Mouse (Mus musculus) forebrain, embryonic 12.5 days (tissue): ENCODE results near the gene Mrpl32. TPM values are rescaled to one million over a fixed set of nuclear protein-coding genes. Genes with fewer than 3 reads are reported as not detected.

ENCODE experiments used
- ATAC-seq: fragments of 200-750 bp; cut with Nextera tagmentation; 2 replicates; pipeline ENCODE4 v1.8.0; 2017; ENCODE audit warnings: moderate TSS enrichment; ENCODE audit not compliant: low FRiP score
- H3K27ac ChIP-seq: fragments of 300-500 bp; sonication (generic); 2 replicates; pipeline ENCODE4 v1.5.1; 2016; ENCODE audit warnings: mild to moderate bottlenecking
- H3K27me3 ChIP-seq: fragments of 300-500 bp; sonication (generic); 2 replicates; pipeline ENCODE4 v1.6.1; 2016; ENCODE audit warnings: mild to moderate bottlenecking
- H3K36me3 ChIP-seq: fragments of 300-500 bp; sonication (generic); replicated peaks from 2 replicates; pipeline ENCODE4 v1.6.1; 2016; ENCODE audit warnings: mild to moderate bottlenecking
- H3K4me1 ChIP-seq: fragments of 300-500 bp; sonication (generic); 2 replicates; pipeline ENCODE4 v1.6.1; 2016
- H3K4me2 ChIP-seq: fragments of 300-500 bp; sonication (generic); 2 replicates; pipeline ENCODE4 v1.6.1; 2016; ENCODE audit warnings: mild to moderate bottlenecking, moderate library complexity
- H3K4me3 ChIP-seq: fragments of 300-500 bp; sonication (generic); replicated peaks from 2 replicates; pipeline ENCODE4 v1.5.1; 2016; ENCODE audit warnings: mild to moderate bottlenecking
- H3K9ac ChIP-seq: fragments of 300-500 bp; sonication (generic); 2 replicates; pipeline ENCODE4 v1.6.1; 2016; ENCODE audit warnings: mild to moderate bottlenecking
- H3K9me3 ChIP-seq: fragments of 300-500 bp; sonication (generic); 2 replicates; pipeline ENCODE4 v1.6.1; 2016
- WGBS: fragments of 180-500 bp; shearing (Covaris S2); methylation state at CpG from one replicate; pipeline ENCODE4 v1.1.7; 2016; 5-methylcytosine and 5-hydroxymethylcytosine counted together
- polyA plus RNA-seq: library from polyadenylated mRNA; unstranded; fragments of >200 nt; fragmentation: Nextera tagmentation; extraction: Ambion mirVana; gene quantifications from 2 replicates; pipeline ENCODE4 v1.2.1, GENCODE M21; 2016

The Mrpl32 gene
- polyA plus RNA-seq: 108 and 111 TPM in 2 replicates

DNA sequence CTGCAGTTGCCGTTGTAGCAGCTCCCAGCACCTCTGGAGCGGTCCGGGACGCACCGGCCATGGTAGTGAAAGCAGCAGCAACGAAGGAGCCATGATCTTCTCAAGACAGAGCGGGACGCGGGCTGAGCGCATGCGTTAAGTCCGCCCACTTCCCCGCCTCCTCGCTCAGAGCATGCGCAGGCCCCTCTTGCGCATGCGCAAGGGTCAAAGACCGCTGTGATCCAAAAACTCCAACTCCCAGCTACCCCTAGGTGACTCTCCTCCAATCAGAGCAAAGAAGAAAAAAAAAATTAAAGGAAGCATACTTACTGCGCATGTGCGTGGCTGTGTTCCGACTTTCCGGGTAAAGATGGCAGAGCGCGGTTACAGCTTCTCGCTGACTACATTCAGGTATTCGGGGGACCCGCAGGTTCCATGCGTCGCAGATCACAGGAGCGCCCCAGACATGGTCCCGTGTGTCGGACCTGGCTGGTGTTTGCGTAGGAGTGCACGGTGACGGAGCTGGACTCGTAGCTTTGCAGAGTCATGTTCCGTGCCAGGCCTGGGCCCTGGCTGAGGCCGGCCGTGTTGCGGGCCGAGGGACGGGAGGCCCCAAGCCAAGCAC lies at the start of gene Mrpl32, which contains the start of gene Psma2:
TSS of gene Mrpl32 (minus strand) at position 240 of the 604 bp plus-strand sequence.
TSS of gene Psma2 (plus strand) at position 315 of the 604 bp plus-strand sequence.
- peaks cover 19% of the 10 kb centered on the region for H3K4me1 ChIP-seq
- ATAC-seq: peak; percentile 97
- peaks cover 23% of the 10 kb centered on the region for H3K36me3 ChIP-seq
- peak within 1 kb of the TSS; percentile 80 for H3K4me3 ChIP-seq
- H3K4me2 ChIP-seq: peak within 1 kb of the TSS; percentile 70
- no peaks in the 10 kb centered on the region for H3K9me3 ChIP-seq
- under 1% methylated on average over 42 of the region's 42 CpGs for WGBS
- no peaks in the 10 kb centered on the region for H3K27me3 ChIP-seq
- peak within 1 kb of the TSS; percentile 84 for H3K9ac ChIP-seq
- no peak within 1 kb of the TSS for H3K27ac ChIP-seq

DNA sequence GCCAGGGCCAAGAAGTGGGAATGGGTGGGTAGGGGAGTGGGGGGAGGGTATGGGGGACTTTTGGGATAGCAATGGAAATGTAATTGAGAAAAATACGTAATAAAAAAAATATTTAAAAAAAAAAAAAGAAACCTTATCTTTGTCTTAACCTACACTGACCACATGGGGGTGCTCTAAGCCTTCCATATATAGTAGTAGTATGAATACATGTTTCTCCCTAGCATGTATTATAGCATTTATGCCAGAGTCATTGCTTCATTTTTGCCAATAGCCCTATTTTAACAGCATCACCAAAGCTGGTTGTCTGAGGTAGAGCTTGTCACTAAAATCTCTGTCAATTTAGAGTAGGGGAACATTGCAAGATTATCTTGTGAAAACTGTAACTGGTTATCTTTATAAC lies 36.3 kb upstream of the Mrpl32 start:
- Histone ChIP-seq H3K27me3 (no peaks in the 10 kb centered on the region), H3K9me3 (peaks cover 3% of the 10 kb centered on the region; the same call in 1 of the 2 replicates), H3K4me3 (no peak overlapping the region), H3K4me1 (no peaks in the 10 kb centered on the region; the same call in 1 of the 2 replicates), H3K4me2 (no peak overlapping the region), H3K9ac (no peak overlapping the region), H3K27ac (no peak overlapping the region), H3K36me3 (no peaks in the 10 kb centered on the region)
- WGBS: 15% methylated on average over 1 of the region's 1 CpGs
- no peak for ATAC-seq

DNA sequence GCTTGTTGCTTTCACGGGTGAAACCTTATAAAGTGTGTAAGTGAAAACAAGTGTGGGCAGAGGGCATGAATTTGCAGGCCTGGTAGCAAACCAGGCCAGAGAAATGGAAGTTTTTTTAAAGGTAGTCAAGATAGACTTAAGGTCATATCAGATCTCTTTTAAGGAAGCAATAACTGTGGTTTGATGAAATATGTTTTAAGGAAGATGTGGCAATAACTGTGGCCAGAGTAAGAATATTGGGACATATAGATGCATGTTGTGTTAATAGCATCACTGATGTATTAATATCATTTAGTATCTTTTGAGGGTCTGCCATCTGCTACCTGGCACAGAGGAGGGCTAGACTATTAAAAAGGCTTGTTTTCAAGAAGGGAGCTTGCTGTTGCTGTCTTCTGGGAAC lies 27.0 kb upstream of the Mrpl32 start:
- H3K4me2 ChIP-seq: no peak overlapping the region
- 66% methylated on average over 1 of the region's 1 CpGs for WGBS
- no peak overlapping the region for H3K27ac ChIP-seq
- H3K4me3 ChIP-seq: no peak overlapping the region
- peaks cover 25% of the 10 kb centered on the region for H3K36me3 ChIP-seq
- H3K9me3 ChIP-seq: no peaks in the 10 kb centered on the region
- no peaks in the 10 kb centered on the region; the same call in 1 of the 2 replicates for H3K4me1 ChIP-seq
- no peaks in the 10 kb centered on the region for H3K27me3 ChIP-seq
- H3K9ac ChIP-seq: no peak overlapping the region
- ATAC-seq: no peak

DNA sequence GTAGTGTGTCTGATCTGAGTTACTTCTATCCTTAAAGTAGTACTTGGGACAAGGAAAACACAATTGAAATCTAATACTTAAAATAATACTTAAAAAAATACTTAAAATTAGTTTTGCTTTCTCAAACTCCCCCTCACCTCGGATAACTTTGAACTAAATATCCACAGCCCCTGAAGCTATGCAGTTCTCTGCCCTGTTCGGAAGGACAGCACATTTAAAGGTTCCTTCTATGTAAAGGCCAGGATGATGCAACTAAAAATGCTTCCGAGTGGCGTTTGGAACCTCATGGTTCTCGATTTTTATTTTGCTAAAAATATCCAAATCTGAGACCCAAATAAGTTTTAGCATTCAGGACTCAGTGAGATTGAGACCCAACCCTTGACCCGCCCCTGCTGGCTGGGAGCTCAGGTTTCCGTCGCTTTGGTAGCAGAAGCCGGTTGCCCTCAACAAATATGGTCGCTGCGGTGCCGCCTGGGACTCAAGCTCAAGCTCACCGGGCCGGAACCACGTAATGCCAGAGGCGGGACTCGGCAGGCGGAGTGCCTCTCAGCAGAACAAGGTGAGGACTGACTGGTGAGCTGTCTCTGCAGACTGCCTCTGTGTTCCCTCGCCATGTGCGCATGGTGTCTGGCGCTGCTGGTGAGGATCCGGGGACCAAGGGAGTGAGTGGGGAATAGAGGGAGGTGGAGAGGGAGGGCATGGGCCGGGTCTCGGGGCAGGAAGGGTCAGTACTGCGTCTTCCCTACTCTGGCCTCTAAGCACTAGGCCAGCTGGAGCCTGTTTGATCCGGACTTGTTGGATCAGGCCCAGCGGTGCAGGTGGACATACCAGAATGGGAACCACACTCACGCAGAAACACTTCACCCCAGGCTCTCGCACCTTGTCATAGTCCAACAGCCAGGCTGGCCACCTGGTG lies 17.0 kb upstream of the Mrpl32 start, which contains the start of gene AW209491:
TSS of gene AW209491 (plus strand) at position 429 of the 916 bp plus-strand sequence.
- H3K4me1 ChIP-seq: peaks cover 9% of the 10 kb centered on the region; the same call in 1 of the 2 replicates
- 2% methylated on average over 29 of the region's 29 CpGs for WGBS
- ATAC-seq: peak; percentile 96
- peak within 1 kb of the TSS; percentile 63 for H3K4me3 ChIP-seq
- no peaks in the 10 kb centered on the region for H3K9me3 ChIP-seq
- H3K36me3 ChIP-seq: peaks cover 19% of the 10 kb centered on the region
- peak within 1 kb of the TSS; percentile 75 for H3K9ac ChIP-seq
- no peaks in the 10 kb centered on the region for H3K27me3 ChIP-seq
- peak within 1 kb of the TSS; percentile 50; the same call in 1 of the 2 replicates for H3K27ac ChIP-seq
- H3K4me2 ChIP-seq: peak within 1 kb of the TSS; percentile 68

DNA sequence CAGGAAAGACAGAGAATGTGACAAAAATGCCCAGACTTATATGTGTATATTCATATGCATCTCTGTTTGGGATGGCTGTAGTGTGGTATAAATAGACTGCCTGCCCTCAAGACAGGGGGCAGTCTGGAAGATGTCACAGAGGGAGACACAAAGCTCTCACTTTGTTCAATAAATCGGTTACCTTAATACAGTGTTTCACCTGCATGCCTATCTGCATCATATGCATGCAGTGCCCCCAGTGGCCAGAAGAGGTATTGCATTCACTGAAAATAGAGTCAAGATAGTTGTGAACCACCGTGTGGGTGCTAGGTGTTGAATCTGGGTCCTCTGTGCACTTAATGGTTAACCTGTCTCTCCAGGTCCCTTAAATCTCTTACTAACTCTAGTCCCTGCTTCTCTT lies 5.8 kb upstream of the Mrpl32 start:
- 50% methylated on average over 2 of the region's 2 CpGs for WGBS
- no peak overlapping the region for H3K27ac ChIP-seq
- no peaks in the 10 kb centered on the region for H3K9me3 ChIP-seq
- peaks cover 7% of the 10 kb centered on the region for H3K4me1 ChIP-seq
- H3K4me3 ChIP-seq: no peak overlapping the region
- H3K36me3 ChIP-seq: peaks cover 50% of the 10 kb centered on the region
- H3K9ac ChIP-seq: no peak overlapping the region
- no peak overlapping the region for H3K4me2 ChIP-seq
- 0 out of 2 replicates have a peak, but pooled peaks have one; percentile 65 for ATAC-seq
- H3K27me3 ChIP-seq: no peaks in the 10 kb centered on the region

DNA sequence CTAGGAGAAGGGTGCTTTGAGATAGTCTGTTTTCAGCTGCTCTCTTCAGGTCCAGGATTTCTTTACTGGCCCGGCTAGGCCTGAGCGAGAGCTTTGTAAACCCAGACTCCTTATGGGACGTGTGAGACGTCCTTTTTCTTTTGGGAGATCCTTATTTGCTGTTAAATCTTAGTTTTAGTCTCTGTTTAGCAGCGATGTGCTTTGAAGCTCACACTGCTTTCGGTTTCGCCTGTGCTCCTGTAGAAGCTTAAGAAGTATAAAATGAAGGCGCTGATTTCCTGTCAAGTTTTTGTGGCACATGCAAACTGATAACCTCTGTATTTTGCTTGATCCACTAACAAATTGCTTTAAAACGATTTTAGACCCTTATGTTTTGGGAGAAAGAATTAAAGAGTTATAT lies 588 bp upstream of the Mrpl32 start:
- Histone ChIP-seq H3K27me3 (no peaks in the 10 kb centered on the region), H3K4me3 (peak overlapping the region; percentile 80), H3K36me3 (peaks cover 25% of the 10 kb centered on the region), H3K9ac (peak overlapping the region; percentile 84), H3K27ac (no peak overlapping the region), H3K9me3 (no peaks in the 10 kb centered on the region), H3K4me2 (peak overlapping the region; percentile 70), H3K4me1 (peaks cover 19% of the 10 kb centered on the region)
- 2% methylated on average over 9 of the region's 9 CpGs for WGBS
- ATAC-seq: no peak

DNA sequence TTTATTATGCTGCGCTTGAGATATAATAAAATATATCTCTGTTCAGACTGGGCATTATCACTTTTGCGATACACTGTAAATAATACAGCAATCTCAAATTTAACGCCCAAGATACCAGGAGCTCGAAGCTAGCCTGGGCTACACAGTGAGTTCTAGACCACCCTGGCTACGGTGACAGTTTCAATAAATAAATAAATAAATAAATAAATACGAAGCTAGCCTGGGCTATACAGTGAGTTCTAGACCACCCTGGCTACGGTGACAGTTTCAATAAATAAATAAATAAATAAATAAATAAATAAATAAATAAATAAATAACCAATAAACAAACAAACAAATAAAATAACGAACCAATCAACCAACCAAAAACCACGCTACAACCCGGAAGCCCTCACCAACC lies 502 bp downstream of the Mrpl32 start:
- no peak overlapping the region for H3K27ac ChIP-seq
- H3K4me2 ChIP-seq: peak overlapping the region; percentile 56
- 9% methylated on average over 10 of the region's 10 CpGs for WGBS
- H3K36me3 ChIP-seq: peaks cover 17% of the 10 kb centered on the region
- ATAC-seq: peak; percentile 76
- peak overlapping the region; percentile 73 for H3K9ac ChIP-seq
- H3K4me3 ChIP-seq: peak overlapping the region; percentile 80
- H3K27me3 ChIP-seq: no peaks in the 10 kb centered on the region
- peaks cover 19% of the 10 kb centered on the region for H3K4me1 ChIP-seq
- H3K9me3 ChIP-seq: no peaks in the 10 kb centered on the region

DNA sequence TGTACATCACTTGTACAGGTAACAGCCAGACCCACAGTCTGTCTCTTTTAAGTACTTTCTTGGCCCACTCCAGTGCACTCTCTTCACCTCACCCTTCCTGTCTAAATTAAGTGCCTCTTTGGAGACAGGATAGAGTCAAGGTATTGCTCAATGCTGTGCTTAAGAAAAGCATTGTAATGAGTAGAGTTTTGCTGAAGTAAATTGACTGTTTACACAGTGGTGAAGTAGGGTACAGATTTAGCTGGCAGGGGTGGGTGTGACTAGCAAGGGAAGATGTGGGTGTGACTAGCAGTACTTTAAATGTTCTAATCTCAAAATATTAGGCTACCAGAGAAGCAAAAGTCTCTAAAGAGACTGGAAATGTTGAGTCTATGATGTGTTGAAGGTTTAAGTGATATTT lies 5.3 kb downstream of the Mrpl32 start:
- no peak overlapping the region for H3K9ac ChIP-seq
- H3K4me3 ChIP-seq: no peak overlapping the region
- ATAC-seq: no peak
- H3K4me2 ChIP-seq: no peak overlapping the region
- H3K27me3 ChIP-seq: no peaks in the 10 kb centered on the region
- no peak overlapping the region for H3K27ac ChIP-seq
- H3K4me1 ChIP-seq: peaks cover 11% of the 10 kb centered on the region; the same call in 1 of the 2 replicates
- H3K36me3 ChIP-seq: peaks cover 7% of the 10 kb centered on the region
- no peaks in the 10 kb centered on the region for H3K9me3 ChIP-seq

DNA sequence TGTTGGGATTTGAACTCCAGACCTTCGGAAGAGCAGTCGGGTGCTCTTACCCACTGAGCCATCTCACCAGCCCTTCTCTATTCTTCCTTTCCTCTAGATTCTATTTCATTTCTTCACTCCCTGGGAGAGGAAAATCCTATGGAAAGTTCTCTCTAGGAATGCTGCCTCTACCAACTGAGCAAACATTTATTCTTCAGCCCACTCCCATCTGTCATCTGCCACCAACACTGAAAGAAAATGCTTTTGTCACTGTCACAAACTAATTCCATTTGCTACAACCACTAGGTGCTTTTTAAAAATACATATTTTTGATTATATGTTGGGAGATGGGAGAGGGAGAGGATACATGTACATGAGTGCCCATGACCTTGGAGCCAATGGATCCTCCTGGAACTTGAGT lies 10.2 kb downstream of the Mrpl32 start:
- no peak overlapping the region for H3K9ac ChIP-seq
- no peak overlapping the region for H3K4me3 ChIP-seq
- H3K27ac ChIP-seq: no peak overlapping the region
- no peaks in the 10 kb centered on the region for H3K9me3 ChIP-seq
- no peaks in the 10 kb centered on the region for H3K36me3 ChIP-seq
- ATAC-seq: no peak
- 92% methylated on average over 2 of the region's 2 CpGs for WGBS
- no peaks in the 10 kb centered on the region for H3K27me3 ChIP-seq
- no peaks in the 10 kb centered on the region for H3K4me1 ChIP-seq
- no peak overlapping the region for H3K4me2 ChIP-seq

DNA sequence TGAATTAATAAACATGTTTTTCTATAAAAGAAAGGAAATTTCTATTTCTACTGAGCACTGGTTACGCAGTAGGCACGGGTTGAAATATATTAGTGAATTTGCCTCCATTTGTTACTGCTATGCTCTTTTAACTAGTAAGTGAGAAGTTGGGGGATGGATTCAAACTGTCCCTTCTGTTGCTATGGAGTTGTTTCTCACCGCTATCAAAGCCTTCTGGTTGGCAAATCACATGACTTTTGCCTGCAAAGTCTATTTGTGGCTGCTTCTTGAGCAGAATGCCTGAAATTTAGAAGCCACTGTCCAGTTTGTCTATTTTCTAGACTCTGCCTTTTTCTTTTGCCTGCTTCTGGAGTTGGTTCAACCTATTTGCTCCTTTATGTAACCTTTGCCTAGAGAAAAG lies 32.6 kb downstream of the Mrpl32 start:
- no peaks in the 10 kb centered on the region for H3K9me3 ChIP-seq

DNA sequence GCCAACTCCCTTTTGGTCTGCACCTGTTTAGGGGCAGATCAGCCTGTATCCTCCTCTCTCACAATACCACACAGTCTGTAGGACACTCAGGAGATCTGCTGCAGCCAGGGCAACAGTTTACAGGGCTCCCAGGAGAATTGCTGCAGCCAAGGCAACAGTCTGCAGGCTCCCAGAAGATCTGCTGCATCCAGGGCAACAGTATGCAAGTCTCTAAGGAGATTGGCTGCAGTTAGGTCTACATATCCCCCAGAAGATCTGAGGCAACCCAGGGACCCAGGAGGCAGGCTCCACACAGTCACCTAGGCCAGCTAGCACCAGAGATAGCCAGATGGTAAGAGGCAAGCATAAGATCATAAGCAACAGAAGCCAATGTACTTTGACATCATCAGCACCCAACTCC lies 38.8 kb downstream of the Mrpl32 start:
- Histone ChIP-seq H3K4me3 (no peak overlapping the region), H3K9ac (no peak overlapping the region), H3K36me3 (no peaks in the 10 kb centered on the region), H3K9me3 (no peaks in the 10 kb centered on the region), H3K4me1 (no peaks in the 10 kb centered on the region), H3K27ac (no peak overlapping the region), H3K27me3 (no peaks in the 10 kb centered on the region), H3K4me2 (no peak overlapping the region)
- ATAC-seq: no peak

More for the DNA sequence above, 32.6 kb downstream of the Mrpl32 start:
- Histone ChIP-seq H3K4me1 (no peaks in the 10 kb centered on the region), H3K4me2 (no peak overlapping the region), H3K27me3 (no peaks in the 10 kb centered on the region), H3K4me3 (no peak overlapping the region), H3K9ac (no peak overlapping the region), H3K36me3 (no peaks in the 10 kb centered on the region), H3K27ac (no peak overlapping the region)
- ATAC-seq: no peak
- 83% methylated on average over 3 of the region's 3 CpGs for WGBS

DNA sequence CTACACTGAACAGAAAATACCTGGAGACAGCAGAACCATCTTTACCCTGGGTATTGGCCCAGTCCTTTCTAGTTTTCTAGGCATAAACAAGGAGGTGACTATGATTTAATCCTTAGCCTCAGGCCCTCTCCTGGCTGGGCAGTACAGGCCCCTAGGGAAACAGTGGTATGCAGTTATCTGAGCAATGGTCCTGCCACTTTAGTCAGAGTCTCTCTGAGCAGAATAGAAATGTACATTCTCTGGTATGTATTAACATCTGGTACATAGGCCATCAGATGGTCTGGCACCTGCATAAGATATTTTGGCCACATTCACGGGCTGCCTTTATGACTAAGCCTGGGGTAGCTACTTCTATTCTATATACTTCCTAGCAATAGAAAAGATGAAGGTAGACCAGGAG lies 51.6 kb downstream of the Mrpl32 start:
- H3K4me3 ChIP-seq: no peak overlapping the region
- 87% methylated on average over 1 of the region's 1 CpGs for WGBS
- H3K36me3 ChIP-seq: no peaks in the 10 kb centered on the region
- H3K4me1 ChIP-seq: no peaks in the 10 kb centered on the region
- no peak overlapping the region for H3K9ac ChIP-seq
- no peaks in the 10 kb centered on the region for H3K9me3 ChIP-seq
- no peaks in the 10 kb centered on the region for H3K27me3 ChIP-seq
- H3K4me2 ChIP-seq: no peak overlapping the region
- no peak for ATAC-seq
- H3K27ac ChIP-seq: no peak overlapping the region
